Mouse (Mus musculus) stomach, postnatal 0 days (tissue): ENCODE measurements around the gene Zfp597.

Experiments
- CTCF ChIP-seq: IDR thresholded peaks from 2 replicates; pipeline ENCODE4 v1.5.1; 2016; ENCODE audit warnings: antibody characterized with exemption, low read depth, mild to moderate bottlenecking, moderate library complexity
- EP300 ChIP-seq: optimal IDR thresholded peaks from 2 replicates; pipeline ENCODE3; 2016; ENCODE audit warnings: antibody characterized with exemption

GRCm38 (mm10) chr16:3842989-3843388 lies 41.4 kb downstream of the Zfp597 start:
- TF ChIP-seq CTCF = no peak
- no peak for TF ChIP-seq EP300
